Mouse (Mus musculus): ENCODE results near the gene Ksr1.

GRCm38 (mm10) chr11:79134416-79135104 is 11.6 kb downstream of the Ksr1 start:
- no peak for TF ChIP-seq CTCF (IDR thresholded peaks at IDR 0.05; ENCODE audit: low read depth)
- TF ChIP-seq EP300 (IDR thresholded peaks at IDR 0.05; ENCODE audit: low read depth) = no peak

All from liver, embryonic 14.5 days (tissue).